Mouse (Mus musculus): Measurements from ENCODE around the gene Slc23a4.

Slc23a4 gene

GRCm38 (mm10) chr6:34988081-34988761 lies at the start of gene Slc23a4:
Gene Slc23a4 (minus strand): TSS chr6:34988404.
- DNase-seq (ENCODE audit: low spot score) = no peak

DNA sequence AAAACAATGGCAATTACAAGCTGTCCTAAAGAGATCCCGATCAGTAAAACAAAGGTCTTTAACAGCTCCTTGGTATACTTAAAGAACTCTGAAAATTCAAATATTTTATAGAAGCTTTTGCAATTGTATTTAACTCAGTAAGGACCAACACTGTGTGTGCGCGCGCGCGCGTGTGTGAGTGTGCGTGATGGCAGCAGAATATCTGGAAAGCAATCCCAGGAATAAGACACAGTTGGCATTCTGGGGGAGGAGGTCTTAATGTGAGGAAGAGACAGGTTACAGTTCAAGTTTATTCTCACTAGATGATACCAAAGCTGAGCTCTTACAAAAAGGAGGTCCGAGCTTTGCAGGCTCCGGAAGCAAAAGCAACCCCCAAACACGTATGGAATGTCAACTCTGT lies 45.1 kb upstream of the Slc23a4 start:
- no peak for DNase-seq (ENCODE audit: low spot score)

DNA sequence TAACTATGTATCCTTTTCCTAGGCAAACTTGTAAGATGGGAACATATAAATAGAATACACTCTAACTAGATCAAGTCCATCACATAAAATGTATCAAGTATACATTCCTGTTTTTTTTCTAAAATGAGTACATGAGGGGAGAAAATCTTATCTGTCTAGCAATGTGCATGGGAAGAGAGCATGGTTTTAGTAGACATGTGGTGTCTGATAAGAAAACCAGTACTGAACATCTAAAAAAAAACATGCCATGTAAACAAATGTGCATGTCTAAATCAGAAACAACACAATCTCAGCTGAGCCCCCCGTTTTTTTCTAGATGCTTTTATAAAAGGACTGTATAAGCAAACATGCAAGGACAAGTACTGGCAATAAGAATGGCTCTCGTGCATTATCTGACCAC lies 44.5 kb upstream of the Slc23a4 start:
- no peak for DNase-seq (ENCODE audit: low spot score)

DNA sequence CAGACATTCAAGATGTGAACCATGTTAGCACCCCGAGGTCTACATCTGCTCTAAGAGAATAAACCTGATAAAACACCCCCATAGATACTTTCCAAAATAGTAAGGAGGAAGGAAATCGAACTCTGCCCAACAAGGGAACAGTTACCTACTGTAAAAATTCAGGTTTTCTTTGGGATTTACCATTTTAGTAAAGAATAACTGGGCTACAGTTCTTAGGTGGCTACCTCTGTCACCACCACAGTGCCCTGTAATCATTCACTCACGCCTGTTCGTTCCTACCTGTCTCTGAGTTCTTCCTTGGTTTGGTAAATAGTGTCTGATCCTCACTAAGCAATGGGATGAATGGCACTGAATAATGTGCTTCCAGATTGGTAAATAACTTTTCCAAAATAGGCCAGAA lies 42.6 kb upstream of the Slc23a4 start:
- DNase-seq (ENCODE audit: low spot score) = no peak

GRCm38 (mm10) chr6:35030226-35030625 lies 42.0 kb upstream of the Slc23a4 start:
- DNase-seq (ENCODE audit: low spot score) = no peak

- no peak for DNase-seq (ENCODE audit: low spot score)
Observed at GRCm38 (mm10) chr6:35028023-35028422, 39.8 kb upstream of the Slc23a4 start.

GRCm38 (mm10) chr6:35027257-35027656 lies 39.1 kb upstream of the Slc23a4 start:
- no peak for DNase-seq (ENCODE audit: low spot score)

GRCm38 (mm10) chr6:35016624-35017023 lies 28.4 kb upstream of the Slc23a4 start:
- DNase-seq (ENCODE audit: low spot score) = no peak

DNA sequence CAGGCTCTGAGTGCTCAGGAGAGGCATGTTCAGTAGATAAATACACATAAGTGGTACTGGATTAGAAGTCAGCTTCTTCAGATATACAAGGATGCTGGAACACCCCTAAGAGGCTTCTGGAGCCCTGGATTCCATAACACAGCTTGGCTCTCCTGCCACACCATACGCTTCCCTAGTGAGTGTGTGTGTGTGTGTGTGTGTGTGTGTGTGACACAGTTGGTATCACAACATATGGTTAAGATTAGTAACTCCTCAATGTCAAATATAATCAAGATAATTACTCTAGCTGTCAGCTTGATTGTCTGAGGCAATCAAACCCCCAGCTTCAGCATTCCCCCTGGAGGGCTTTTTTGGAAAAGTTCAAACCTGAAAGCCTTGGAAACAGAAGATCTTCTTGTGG lies 23.7 kb upstream of the Slc23a4 start:
- no peak for DNase-seq (ENCODE audit: low spot score)

- no peak for DNase-seq (ENCODE audit: low spot score)
Observed at GRCm38 (mm10) chr6:35010705-35011104, 22.5 kb upstream of the Slc23a4 start.

DNA sequence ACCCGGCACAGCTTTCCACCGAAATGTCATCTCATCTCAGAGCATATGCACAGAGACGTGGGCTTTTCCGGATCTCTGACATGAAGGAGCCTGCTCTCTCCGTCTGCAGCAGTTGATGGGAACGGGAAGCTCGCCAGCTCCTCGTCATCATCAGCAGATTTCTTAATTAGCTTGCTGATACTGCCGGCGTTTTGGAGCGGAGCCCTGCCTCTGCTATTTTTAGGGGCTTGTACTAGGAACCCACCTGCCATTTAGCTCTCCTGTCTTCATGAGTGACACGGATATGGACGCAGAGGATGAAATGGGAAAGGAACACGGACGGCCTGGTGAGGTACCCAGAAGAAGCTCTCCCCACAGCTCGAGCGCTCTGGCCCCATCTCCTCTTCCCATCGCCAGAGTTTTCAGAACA lies 14.1 kb upstream of the Slc23a4 start:
- DNase-seq (ENCODE audit: low spot score) = peak; percentile 79

DNA sequence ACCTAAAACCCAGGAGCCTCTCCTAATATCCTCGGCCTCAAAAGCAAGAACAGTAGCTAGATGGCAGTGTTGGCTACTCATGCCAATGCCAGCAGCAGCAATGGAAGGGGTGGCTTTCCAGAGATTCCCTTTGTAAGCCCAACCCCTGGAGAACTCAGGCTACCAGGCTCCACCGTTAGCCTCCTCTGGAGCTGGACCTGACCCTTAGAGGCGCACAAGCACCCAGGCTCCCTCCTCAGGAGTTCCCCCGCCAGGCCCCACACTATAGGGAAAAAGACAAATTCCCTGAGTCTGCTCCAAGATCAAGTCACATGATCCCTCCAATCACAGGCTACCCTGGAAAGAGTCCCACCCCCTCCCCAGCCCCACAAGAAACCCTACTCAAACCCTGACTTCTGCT lies 10.9 kb upstream of the Slc23a4 start:
- peak; percentile 65 for DNase-seq (ENCODE audit: low spot score)

DNA sequence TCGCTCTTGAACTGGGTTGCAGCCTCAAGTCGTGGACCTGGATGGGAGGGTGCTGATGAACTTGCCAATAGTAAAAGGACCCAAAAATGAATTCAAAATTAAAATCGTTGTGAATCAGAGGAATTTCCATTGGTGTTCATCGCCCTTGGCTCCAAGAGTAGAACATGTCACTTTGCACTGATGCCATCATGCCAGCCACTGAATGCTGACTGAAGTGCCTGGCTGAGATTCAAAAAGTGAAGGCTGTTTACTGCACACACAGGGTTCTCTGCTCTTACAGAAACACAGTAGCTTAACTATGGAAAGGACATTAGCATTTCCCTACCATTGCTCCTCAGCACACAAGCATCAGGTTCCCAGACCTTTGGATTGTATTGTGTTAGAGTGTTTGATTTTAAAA lies 8.3 kb upstream of the Slc23a4 start:
- DNase-seq (ENCODE audit: low spot score) = no peak

DNA sequence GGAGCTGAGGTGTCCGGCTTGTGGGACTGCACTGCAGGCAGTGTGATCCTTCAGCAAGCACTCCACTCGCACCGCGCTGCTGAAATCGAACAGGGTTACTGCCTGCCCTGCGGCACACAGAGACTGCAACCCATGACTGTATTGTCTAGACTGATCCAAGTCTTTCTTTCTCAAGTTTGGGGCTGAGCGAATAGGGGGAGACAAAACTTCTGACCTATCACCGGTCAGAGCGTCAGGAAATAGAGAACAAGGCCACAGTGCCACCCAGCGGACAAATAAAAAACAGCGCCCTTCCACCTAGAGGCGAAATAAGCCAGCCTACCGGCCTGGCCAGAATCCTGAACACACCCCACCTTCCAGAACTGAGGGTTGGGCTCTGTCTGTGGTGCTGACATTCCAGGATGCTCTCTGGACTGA lies 7.1 kb upstream of the Slc23a4 start:
- peak; percentile 80 for DNase-seq (ENCODE audit: low spot score)

- no peak for DNase-seq (ENCODE audit: low spot score)
Observed at GRCm38 (mm10) chr6:34994692-34995091, 6.5 kb upstream of the Slc23a4 start.

DNA sequence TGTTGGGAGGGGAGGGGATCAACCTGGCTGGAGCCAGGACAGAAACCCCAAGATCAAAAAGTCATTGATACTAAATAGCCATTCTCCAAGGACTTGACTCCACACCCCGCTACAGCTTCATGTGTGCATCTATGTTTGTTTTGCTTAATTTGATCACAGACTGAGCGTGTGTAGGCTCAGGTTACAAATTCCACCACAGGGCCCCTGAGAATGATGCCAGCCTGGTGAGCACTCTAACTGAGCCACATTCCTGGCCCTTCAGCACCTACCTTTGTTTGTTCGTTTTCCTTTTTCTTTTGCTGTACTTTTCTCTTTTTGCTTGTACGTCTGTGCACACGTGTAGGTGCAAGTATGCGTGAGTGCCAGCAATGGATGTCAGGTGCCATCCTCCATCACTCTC lies 1.1 kb upstream of the Slc23a4 start:
- DNase-seq (ENCODE audit: low spot score) = no peak

GRCm38 (mm10) chr6:34987085-34987645 lies 1.0 kb downstream of the Slc23a4 start:
- no peak for DNase-seq (ENCODE audit: low spot score)

DNA sequence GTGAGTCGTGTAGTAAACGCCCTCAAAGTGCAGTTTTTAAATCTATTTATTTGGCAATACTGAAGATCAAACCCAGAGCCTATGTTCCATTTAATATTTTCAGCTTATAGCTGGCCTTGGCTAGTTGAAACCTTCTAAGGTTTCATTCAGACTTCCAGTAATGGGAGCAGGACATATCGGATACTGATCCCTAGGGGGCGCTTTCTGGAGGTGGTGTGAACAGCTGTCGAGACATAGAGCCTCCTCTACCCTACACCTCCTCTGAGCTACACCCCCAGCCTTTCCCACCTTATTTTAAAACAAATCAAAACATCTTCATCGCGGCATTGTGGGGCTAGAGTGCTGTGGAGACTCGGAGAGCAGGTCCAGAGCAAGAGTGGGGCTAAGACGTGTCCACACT lies 7.5 kb downstream of the Slc23a4 start:
- no peak for DNase-seq (ENCODE audit: low spot score)

- no peak for DNase-seq (ENCODE audit: low spot score)
Observed at GRCm38 (mm10) chr6:34979291-34979690, 8.9 kb downstream of the Slc23a4 start.

DNA sequence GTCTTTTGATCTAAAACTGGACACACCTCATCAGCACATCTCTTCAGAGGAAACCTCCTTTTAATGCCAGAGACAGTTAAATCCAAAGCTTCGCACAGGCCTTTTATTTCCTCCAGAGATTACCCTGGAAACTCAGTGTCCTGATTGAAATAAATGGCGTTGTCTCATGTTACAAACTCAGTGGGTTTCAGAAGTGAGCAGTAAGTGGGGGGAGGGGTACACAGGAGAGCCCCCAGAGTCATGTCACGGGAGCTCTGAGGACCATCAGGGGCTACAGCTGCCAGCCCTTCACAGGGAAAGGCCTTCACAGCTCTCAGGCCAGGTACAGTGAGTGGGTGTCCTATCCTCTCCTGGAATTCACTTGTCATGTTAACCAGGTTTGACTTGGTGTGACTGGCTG lies 17.0 kb downstream of the Slc23a4 start:
- no peak for DNase-seq (ENCODE audit: low spot score)

DNA sequence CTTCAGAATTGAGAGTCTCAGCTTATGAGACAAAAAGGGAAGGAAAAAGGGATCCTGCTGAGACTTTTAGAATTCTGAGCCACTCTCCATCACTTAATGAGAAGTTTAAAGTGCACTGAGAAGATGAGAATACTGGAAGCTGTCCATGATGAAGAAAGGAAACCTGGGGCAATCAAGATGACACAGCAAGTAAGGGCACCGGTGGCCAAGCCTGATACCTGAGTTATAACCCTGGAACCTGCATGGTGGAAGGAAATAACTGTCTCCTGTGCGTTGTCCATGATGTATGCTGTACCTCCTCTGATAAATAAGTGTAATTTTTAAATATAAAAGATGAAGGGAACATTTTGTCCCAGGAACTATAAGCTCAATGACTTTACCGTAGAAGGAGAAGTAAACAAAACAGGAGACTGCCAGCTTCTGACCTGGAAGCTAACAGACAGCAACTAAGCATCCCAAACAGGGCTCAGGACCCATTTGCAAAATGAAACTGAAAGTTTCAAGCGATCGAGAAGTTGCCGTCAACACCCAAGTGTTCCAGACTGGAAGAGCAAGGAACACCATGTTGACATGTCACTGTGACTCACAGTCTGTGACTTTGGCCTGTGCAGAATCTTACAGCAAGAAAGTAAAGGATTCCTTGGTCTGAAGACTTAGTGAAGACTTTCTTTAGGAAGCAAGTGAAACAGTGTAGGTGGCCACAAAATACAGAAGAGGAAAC lies 22.2 kb downstream of the Slc23a4 start:
- no peak for DNase-seq (ENCODE audit: low spot score)

GRCm38 (mm10) chr6:34964550-34964949 lies 23.7 kb downstream of the Slc23a4 start:
- DNase-seq (ENCODE audit: low spot score) = no peak

- DNase-seq (ENCODE audit: low spot score) = no peak
Observed at GRCm38 (mm10) chr6:34959131-34959530, 29.1 kb downstream of the Slc23a4 start.

- DNase-seq (ENCODE audit: low spot score) = no peak
Observed at GRCm38 (mm10) chr6:34955862-34956241, 32.4 kb downstream of the Slc23a4 start.

Data from layer of hippocampus, adult 11-12 months (tissue).